Mouse (Mus musculus): ENCODE results near the gene Trcg1. TPM values are rescaled to one million over a fixed set of nuclear protein-coding genes. Genes with fewer than 3 reads are reported as not detected.

The Trcg1 gene
- total RNA-seq, 2 experiments from 2014 or later, result not detected

DNA sequence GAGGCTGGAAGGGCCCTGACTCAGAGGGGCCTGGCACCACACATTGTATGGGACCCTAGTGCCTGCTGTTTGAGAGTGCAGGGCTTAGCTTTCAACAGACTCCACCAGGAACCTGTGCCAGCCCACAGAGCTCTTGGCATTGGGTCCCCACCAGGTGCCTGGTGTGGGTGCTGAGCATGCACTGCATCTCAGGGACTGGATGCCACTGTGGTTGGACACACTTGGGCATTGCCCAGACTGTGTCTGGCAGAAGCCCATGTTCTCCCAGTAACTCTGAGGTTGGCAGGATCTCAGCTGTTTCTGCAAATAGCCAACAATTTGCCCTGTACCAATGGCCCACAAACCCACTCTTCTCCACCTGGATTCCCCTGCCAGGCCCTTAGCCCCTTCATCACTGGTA is 40.0 kb downstream of the Trcg1 start:
- intact Hi-C loops (cut with DNase I), result no loop called here
- DNase-seq (ENCODE audit: extremely low spot score in 1 of 2, low spot score in 2 of 2), result no peak

DNA sequence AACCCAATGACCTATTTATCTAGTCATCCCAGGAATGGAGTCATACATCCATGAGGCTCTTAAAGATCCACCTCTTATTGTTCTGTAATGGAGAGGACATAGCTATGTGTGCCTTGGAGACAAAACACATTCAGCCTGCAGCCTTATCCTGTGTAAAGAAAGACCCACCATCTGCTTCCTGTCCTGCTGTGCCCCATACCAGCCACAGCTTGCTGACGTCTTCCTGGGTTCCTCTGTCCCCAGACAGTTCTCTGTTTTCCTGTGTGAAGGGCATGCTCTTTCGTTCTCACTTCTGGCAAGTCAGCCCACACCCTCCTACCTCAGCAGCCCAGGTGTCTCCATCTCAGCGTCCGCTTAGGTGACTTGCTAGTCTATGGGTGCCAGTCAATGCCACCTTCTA is 41.9 kb downstream of the Trcg1 start:
- intact Hi-C loops (cut with DNase I), result no loop called here
- DNase-seq (ENCODE audit: extremely low spot score in 1 of 2, low spot score in 2 of 2), result no peak

DNA sequence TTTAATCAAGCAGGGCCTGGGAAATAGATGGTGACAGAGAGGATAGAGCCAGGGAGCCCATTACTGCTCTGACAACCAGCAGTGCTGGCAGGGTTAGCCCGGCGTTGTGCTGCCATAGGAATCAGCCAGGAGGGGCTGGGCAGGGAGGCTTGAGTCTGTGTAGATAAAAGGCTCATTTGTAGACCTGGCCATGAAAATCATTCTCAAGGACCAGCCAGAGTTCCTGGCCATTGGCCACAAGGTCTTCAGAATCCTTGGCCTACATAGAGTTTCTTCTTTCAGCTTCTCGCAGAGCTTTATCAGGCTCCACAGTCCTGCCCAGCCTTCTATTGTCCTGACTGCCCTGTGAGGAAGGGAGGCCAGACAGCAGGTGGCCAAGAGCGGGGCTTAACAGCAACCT is 43.1 kb downstream of the Trcg1 start:
- intact Hi-C loops (cut with DNase I), result no loop called here
- no peak for DNase-seq (ENCODE audit: extremely low spot score in 1 of 2, low spot score in 2 of 2)

DNA sequence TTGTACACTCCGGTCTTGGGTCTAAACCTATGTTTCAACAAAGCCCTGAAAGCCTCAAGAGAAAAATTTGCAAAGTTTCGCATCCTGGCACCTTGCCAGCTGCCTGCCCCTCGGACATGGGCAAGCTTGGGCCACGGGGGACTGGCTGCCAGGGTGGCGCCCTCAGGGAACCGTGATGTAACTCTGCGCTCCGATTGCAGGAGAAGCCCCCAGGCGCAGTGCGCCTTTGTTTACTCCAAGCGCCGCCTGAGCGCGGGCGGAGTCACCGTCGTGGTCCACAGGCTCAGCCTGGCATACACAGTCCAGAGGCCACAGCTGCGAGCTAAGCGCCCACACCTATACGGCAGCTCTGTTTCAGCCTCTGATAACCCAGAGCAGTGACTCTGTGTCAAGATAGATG is 45.2 kb downstream of the Trcg1 start:
- intact Hi-C loops (cut with DNase I), result no loop called here
- DNase-seq (ENCODE audit: extremely low spot score in 1 of 2, low spot score in 2 of 2), result peak in 1 of 2 experiments; percentile 45

DNA sequence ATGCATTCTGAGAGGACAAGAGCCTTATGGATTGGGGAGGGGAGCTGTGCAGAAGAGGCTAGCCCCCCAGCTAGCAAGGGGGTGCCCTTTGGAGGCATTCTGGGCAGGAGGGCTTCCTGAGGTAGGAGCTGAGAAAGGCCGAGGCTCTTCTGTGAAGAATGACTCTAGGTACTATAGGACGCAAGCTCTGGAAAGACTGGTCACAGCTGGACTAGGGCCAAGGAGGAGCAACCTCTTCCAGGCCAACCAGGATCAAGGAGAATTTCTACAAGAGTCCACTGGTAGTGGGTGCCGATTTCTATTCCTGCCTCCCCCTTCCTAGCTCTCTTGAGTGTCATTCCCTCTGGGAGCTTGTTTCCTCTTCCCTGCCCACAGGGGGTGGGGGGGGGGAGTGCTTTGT is 46.3 kb downstream of the Trcg1 start:
- DNase-seq (ENCODE audit: extremely low spot score in 1 of 2, low spot score in 2 of 2), result no peak
- intact Hi-C loops (cut with DNase I), result no loop called here

DNA sequence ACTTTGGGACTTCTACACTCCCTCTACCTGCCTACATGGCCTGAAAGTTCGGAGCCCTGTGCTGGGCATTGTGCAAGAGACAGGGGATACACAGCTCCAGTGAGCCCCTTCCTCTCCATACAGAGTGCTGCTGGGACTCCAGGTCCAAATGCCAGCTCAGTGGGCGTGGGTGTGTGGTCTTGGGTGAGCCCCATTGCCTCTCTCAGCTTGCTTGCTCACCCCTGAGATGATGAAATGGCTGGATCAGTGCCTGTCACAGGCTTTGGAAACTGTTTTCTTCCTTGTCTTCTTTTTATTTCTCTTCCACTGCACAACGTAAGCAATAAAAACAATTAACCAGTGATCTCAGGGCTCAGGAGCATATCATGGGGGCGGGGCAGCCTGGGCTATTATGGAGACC is 47.0 kb downstream of the Trcg1 start:
- intact Hi-C loops (cut with DNase I), result no loop called here
- no peak for DNase-seq (ENCODE audit: extremely low spot score in 1 of 2, low spot score in 2 of 2)

DNA sequence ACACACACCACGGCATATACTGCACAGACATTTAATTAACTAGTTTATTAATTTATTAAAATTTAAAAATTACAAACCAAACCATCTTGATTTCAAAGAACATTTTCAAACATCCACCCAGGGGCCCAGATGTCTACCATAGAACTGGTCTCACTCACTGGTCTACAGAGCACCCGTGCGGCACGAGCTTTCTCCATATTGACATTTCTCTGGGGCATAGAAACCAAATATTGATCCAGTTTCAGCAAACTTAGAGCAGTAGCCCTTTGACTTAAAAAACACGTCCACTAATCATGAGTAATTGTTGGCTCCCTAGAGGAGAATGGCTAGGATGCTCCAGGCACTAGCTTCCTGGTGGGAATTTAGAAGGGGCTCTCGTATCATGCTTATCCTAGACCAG is 50.8 kb downstream of the Trcg1 start:
- intact Hi-C loops (cut with DNase I), result no loop called here
- DNase-seq (ENCODE audit: extremely low spot score in 1 of 2, low spot score in 2 of 2), result no peak

DNA sequence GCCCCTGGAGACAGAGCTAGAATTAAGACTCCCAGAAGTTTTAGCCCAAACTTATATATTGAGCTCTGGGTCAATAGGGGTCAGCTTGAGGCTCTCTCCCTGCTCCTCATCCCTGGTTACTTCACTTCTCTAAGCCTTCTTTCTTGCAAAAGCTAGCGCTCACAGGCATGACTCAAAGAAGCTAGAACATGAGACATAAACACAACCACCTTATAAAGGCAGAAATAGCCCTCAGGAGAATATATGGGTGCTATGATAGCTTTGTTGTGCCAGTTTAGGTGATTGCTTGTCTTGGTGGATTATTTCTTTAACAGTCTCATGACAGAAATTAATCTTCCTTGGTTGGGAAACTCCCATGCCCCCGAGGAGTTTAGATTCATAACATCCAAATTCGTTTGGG is 58.5 kb downstream of the Trcg1 start:
- intact Hi-C loops (cut with DNase I), result no loop called here
- no peak for DNase-seq (ENCODE audit: extremely low spot score in 1 of 2, low spot score in 2 of 2)

DNA sequence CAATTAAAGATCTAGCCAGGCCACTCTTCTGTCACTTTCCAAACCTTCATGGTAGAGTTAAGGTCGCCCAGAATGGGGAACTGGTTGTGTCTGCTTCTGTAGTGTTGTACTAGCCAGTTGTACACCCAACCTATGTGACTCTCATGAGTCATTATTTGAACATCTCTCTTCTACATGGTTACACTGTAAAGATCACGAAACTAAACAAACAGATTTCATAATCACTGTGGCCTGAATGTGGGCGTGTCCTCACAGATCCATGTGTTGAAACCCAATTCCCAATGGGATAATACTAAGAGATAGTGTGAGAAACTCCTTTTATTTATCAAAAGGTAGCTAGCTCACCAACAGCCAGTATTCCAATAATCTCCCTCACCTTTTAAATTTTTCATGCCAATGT is 59.3 kb downstream of the Trcg1 start:
- intact Hi-C loops (cut with DNase I), result no loop called here

DNA sequence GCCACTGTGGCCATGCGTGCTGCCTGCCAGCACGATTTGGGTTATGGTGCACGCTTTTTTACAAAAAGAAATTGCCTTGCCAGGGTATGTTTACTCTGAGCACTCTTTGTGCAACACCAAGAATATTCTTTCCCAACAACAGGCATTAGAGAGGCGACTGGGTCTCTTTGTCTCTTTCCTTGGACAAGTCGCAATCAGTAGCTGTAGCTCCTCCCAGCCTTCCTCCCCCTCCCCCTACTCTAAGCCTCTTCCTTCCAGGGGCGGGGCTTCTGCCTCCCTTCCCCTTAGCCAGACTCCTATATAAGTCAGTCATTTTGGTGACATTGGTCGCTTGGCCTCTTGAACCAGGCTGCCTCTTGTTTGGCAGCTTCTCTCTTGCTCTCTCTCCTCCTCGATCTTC is 59.9 kb downstream of the Trcg1 start:
- intact Hi-C loops (cut with DNase I), result no loop called here
- no peak for DNase-seq (ENCODE audit: extremely low spot score in 1 of 2, low spot score in 2 of 2)

More for the DNA sequence above, 59.3 kb downstream of the Trcg1 start:
- no peak for DNase-seq (ENCODE audit: extremely low spot score in 1 of 2, low spot score in 2 of 2)

DNA sequence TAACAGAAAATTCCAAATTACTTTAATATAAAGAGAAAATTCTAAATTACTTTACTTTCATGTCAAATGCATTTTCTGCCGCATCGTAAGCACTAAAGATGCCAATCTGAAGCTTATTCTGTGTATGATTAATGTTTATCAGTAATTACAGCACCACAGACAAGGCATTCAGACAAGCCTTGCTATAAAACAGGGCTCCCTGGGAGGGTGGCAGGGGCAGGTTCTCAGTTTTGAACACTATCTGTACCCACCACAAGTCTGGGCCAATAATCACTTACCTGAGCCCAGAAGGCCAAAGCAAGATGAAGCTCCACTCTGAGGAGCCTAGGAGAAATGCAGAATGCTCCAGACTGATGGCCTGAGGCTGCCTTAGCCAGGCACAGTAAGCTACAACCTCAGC is 61.6 kb downstream of the Trcg1 start:
- no peak for DNase-seq (ENCODE audit: extremely low spot score in 1 of 2, low spot score in 2 of 2)
- intact Hi-C loops (cut with DNase I), result no loop called here

Other genes with a start within 250 kb of the Trcg1 start
- gene Ptpn9, start 241.6 kb upstream of the Trcg1 start, total RNA-seq (2021), result 10 to 100 TPM; 27.1 to 28.5 TPM
- gene Sin3a, start 164.5 kb upstream of the Trcg1 start, total RNA-seq (2021), result 10 to 100 TPM; 29.5 to 34.8 TPM
- gene Man2c1, start 105.9 kb upstream of the Trcg1 start, total RNA-seq (2021), result 100 to 1,000 TPM; 140 to 148 TPM
- 1 to 10 TPM; 7.6 to 8.0 TPM for gene Neil1, start 88.3 kb upstream of the Trcg1 start, total RNA-seq (2021)
- gene Commd4, start 78.2 kb upstream of the Trcg1 start, total RNA-seq (2021), result 10 to 100 TPM; 81.8 to 90.4 TPM
- 10 to 100 TPM; 12.1 to 15.7 TPM for gene 1700017B05Rik, start 26.1 kb downstream of the Trcg1 start, total RNA-seq (2021)
- 10 to 100 TPM; 11.7 to 13.0 TPM for gene Ppcdc, start 203.6 kb downstream of the Trcg1 start, total RNA-seq (2021)
- 100 to 1,000 TPM; 387 to 389 TPM for gene Scamp5, start 231.5 kb downstream of the Trcg1 start, total RNA-seq (2021)